Mouse (Mus musculus) limb, embryonic 12.5 days (tissue): ENCODE measurements around the gene Tars2. TPM values are rescaled to one million over a fixed set of nuclear protein-coding genes. Genes with fewer than 3 reads are reported as not detected.

Experiments used
- ATAC-seq: fragments of 200-750 bp; cut with Nextera tagmentation; 2 replicates; pipeline ENCODE4 v1.8.0; 2017; ENCODE audit warnings: low read depth, moderate TSS enrichment; ENCODE audit not compliant: insufficient number of reproducible peaks, insufficient read depth, low FRiP score, low TSS enrichment
- H3K27ac ChIP-seq: fragments of 300-500 bp; sonication (generic); 2 replicates; pipeline ENCODE4 v1.5.1; 2016; ENCODE audit warnings: mild to moderate bottlenecking, moderate library complexity
- H3K27me3 ChIP-seq: fragments of 300-500 bp; sonication (generic); 2 replicates; pipeline ENCODE4 v1.6.1; 2016; ENCODE audit warnings: mild to moderate bottlenecking, moderate library complexity
- H3K36me3 ChIP-seq: fragments of 300-500 bp; sonication (generic); 2 replicates; pipeline ENCODE4 v1.6.1; 2016; ENCODE audit warnings: mild to moderate bottlenecking, moderate library complexity
- H3K4me1 ChIP-seq: fragments of 300-500 bp; sonication (generic); replicated peaks from 2 replicates; pipeline ENCODE4 v1.6.1; 2016
- H3K4me2 ChIP-seq: fragments of 300-500 bp; sonication (generic); 2 replicates; pipeline ENCODE4 v1.6.1; 2016; ENCODE audit warnings: mild to moderate bottlenecking, moderate library complexity
- H3K4me3 ChIP-seq: fragments of 300-500 bp; sonication (generic); replicated peaks from 2 replicates; pipeline ENCODE4 v1.5.1; 2016; ENCODE audit warnings: mild to moderate bottlenecking
- H3K9ac ChIP-seq: fragments of 300-500 bp; sonication (generic); replicated peaks from 2 replicates; pipeline ENCODE4 v1.6.1; 2016; ENCODE audit warnings: mild to moderate bottlenecking, moderate library complexity
- H3K9me3 ChIP-seq: fragments of 300-500 bp; sonication (generic); 2 replicates; pipeline ENCODE4 v1.6.1; 2016; ENCODE audit warnings: mild to moderate bottlenecking, moderate library complexity
- WGBS: fragments of 180-500 bp; shearing (Covaris S2); methylation state at CpG from one replicate; pipeline ENCODE4 v1.1.7; 2016; 5-methylcytosine and 5-hydroxymethylcytosine counted together
- polyA plus RNA-seq: library from polyadenylated mRNA; unstranded; fragments of >200 nt; fragmentation: Nextera tagmentation; extraction: Ambion mirVana; gene quantifications from 2 replicates; pipeline ENCODE4 v1.2.1, GENCODE M21; 2016

The Tars2 gene
- polyA plus RNA-seq, 1 experiment from 2014 or later, result 60.5 TPM

DNA sequence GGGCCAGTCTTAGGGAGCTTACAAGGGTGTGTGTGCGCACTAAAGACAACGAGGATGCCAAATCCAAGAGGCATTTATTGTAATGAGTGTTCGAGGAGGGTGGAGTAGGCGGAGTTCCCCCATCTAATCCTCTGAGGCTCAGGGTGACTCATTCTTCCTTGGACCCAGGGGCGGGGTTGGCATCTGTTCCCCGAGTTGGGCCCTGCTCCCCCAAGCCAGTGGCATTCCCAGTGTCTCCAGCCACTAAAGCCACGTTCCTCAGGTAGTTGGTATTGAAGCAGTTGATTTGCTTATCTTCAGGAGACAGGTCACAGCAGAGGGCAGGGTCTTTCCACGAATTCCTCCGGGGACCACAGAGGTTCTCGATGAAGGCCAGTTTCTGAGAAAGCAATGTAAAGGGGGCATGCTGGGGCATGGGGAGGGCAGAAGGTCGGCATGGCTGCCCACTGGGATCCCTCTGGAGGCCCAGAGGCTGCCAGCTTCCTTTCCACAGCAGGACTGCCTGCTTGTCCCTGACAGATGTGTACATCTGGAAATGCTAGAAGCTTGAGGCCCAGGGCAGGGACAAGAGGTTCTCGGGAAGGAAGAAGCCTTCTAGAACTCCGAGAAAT, 25.8 kb downstream of the Tars2 start:
- Histone ChIP-seq H3K4me3 (no peak overlapping the region), H3K9ac (no peak overlapping the region), H3K27me3 (no peaks in the 10 kb centered on the region), H3K4me1 (no peaks in the 10 kb centered on the region), H3K4me2 (no peak overlapping the region), H3K27ac (no peak overlapping the region), H3K36me3 (peaks cover 52% of the 10 kb centered on the region), H3K9me3 (no peaks in the 10 kb centered on the region)
- ATAC-seq, result no peak
- 79% methylated on average over 13 of the region's 13 CpGs for WGBS

DNA sequence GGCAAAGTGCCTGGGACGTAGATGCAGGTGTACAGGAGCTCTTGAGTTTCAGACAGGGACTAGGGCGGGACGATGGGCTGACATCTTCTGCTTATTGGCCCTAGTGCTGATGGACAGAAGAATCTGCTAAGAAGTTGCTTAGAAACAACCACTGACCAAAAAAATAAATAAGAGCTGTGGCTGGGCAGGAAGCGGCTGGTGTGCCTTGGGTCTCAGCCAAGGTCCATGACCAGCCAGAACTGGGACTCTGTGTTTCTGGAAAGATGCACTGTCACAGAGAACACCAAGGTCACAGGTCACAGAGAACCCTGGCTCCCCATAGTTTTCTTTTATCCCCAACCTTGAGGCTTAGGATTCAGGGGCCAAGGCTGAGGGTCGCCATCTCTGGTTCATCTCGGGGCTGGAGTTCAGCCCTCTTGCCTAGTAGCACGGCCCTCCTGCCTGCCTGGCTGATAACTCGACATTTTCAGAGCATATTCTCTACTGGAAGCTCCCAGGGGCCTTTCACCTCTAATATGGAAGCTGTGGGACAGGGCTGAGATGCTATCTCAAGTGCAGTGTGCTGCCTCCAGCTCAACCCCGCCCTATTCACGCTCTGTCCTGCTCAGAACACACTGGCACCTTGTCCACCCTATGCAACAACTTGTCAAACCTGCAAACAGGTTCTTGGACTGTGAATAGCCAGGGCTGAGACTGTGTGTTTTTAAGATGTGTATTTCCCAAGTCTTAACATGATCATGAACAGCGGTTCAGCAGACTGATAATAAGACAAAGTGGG, 27.1 kb downstream of the Tars2 start:
- Histone ChIP-seq H3K4me1 (no peaks in the 10 kb centered on the region), H3K4me2 (no peak overlapping the region), H3K4me3 (no peak overlapping the region), H3K27ac (no peak overlapping the region), H3K9ac (no peak overlapping the region), H3K27me3 (no peaks in the 10 kb centered on the region), H3K9me3 (no peaks in the 10 kb centered on the region), H3K36me3 (peaks cover 44% of the 10 kb centered on the region)
- 88% methylated on average over 11 of the region's 11 CpGs for WGBS
- no peak for ATAC-seq

DNA sequence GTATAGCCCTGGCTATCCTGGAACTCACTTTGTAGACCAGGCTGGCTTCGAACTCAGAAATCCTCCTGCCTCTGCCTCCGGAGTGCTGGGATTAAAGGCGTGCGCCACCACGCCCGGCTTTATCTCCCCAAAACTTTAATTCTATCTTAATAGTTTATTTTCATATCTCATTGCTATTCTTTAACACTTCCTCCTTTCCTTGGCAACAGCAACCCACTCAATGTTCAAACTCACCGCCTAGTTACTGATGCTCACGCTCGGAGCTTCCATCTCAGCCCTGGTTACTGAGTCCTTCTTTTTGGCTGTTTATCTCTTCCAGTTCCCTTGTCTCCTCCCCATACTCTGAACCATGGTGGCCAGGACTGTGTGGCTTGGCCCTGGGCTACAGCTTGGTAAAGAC, 27.7 kb downstream of the Tars2 start:
- Histone ChIP-seq H3K36me3 (peaks cover 41% of the 10 kb centered on the region), H3K27ac (no peak overlapping the region), H3K4me3 (no peak overlapping the region), H3K4me1 (no peaks in the 10 kb centered on the region), H3K4me2 (no peak overlapping the region), H3K27me3 (no peaks in the 10 kb centered on the region), H3K9ac (no peak overlapping the region), H3K9me3 (no peaks in the 10 kb centered on the region)
- 96% methylated on average over 9 of the region's 9 CpGs for WGBS
- ATAC-seq, result no peak

DNA sequence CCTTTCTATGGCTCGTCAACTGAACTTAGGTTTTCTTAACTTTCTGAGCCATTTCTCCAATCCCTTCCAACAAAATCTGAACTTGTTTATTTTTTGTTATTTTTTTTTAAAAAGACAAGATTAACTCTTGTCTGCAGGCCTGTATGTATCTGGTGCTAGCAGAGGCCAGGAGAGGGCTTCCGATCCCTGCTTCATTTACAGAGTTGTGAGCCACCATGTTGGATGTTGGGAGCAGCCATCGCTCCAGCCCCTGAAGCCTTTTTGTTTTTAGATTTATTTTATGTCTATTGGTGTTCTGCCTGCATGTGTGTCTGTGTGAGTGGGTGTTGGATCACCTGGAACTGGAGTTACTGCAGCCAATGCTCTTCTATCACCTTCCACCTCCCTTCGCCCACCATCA, 28.2 kb downstream of the Tars2 start:
- H3K36me3 ChIP-seq, result peaks cover 36% of the 10 kb centered on the region
- 83% methylated on average over 4 of the region's 4 CpGs for whole genome bisulfite sequencing
- no peaks in the 10 kb centered on the region for H3K27me3 ChIP-seq
- H3K4me2 ChIP-seq, result no peak overlapping the region
- no peak overlapping the region for H3K27ac ChIP-seq
- no peak overlapping the region for H3K9ac ChIP-seq
- no peaks in the 10 kb centered on the region for H3K9me3 ChIP-seq
- no peaks in the 10 kb centered on the region for H3K4me1 ChIP-seq
- no peak for ATAC-seq
- no peak overlapping the region for H3K4me3 ChIP-seq

DNA sequence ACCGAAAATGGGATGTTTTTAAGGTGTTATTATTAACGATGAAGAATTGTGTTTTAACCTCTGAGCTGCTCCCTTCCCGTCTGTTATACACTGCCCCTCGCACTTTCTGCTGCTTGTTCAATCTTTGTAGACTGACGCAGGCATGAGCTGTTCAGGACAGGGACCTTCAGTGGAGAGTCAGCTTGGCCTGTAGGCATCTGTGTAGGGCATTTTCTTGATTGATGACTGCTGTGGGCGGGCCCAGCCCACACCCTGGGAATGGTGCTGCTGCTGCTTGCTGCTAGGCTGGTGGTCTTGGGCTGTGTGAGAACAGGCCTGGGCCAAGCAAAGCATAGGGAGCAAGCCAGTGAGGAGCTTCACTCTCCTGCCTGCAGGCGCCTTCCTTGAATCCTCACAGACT, 29.6 kb downstream of the Tars2 start:
- Histone ChIP-seq H3K4me3 (no peak overlapping the region), H3K36me3 (peaks cover 23% of the 10 kb centered on the region; the same call in 1 of the 2 replicates), H3K9me3 (no peaks in the 10 kb centered on the region), H3K4me1 (no peaks in the 10 kb centered on the region), H3K27ac (no peak overlapping the region), H3K9ac (no peak overlapping the region), H3K27me3 (no peaks in the 10 kb centered on the region), H3K4me2 (no peak overlapping the region)
- no peak for ATAC-seq
- 74% methylated on average over 7 of the region's 7 CpGs for WGBS

DNA sequence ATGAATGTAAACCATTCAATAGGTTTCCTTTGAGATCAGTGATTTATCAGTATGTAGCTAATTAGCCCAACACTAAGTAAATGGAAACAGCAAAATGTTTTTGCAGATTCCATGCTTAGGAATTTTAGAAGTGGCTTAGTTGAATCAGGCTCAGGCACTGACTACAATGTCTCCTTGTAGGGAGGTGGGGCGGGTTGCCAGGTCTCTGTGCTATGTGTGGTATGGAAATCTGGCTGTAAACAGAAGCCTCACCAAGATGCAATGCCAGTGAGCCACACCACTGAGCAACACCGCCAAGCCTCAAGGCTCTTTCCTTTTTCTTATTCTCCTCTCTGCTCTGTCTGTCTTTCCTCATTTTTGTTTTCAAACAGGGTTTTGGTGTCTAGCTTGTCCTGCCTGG, 31.1 kb downstream of the Tars2 start:
- WGBS, result 83% methylated on average over 2 of the region's 2 CpGs
- Histone ChIP-seq H3K36me3 (peaks cover 9% of the 10 kb centered on the region; the same call in 1 of the 2 replicates), H3K4me2 (no peak overlapping the region), H3K27me3 (no peaks in the 10 kb centered on the region), H3K9ac (no peak overlapping the region), H3K9me3 (no peaks in the 10 kb centered on the region), H3K27ac (no peak overlapping the region), H3K4me3 (no peak overlapping the region), H3K4me1 (no peaks in the 10 kb centered on the region)
- no peak for ATAC-seq

DNA sequence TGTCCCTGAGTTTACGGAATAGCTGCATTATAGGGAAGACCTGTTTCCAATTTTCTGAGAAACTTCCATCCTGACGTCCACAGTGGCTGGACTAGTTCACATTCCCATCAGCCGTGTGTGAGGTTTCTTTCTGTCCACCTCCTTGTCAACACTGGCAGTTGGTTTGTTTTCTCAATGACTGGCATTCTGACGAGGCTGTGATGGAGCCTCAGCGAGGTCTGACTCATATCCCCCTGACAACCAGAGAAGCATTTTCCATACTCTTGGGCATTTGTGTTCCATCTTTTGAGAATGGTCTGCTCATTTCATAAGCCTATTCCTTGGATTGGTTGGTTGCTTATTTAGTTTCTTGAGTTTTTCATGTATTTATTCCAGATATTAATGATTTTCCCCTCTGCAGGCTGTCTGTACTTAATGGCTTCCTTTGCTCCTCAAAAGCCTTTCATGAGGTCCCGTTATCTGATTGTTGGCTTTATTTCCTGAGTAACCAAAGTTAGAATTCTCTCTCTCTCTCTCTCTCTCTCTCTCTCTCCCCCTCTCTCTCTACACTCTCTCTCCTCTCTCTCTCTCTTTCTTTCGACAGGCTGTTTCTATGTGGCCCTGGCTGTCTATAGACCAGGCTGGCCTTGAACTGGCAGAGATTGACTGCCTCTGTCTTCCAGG, 33.2 kb downstream of the Tars2 start:
- Histone ChIP-seq H3K4me3 (no peak overlapping the region), H3K27me3 (no peaks in the 10 kb centered on the region), H3K27ac (no peak overlapping the region), H3K36me3 (no peaks in the 10 kb centered on the region), H3K9ac (no peak overlapping the region), H3K4me1 (no peaks in the 10 kb centered on the region), H3K9me3 (no peaks in the 10 kb centered on the region), H3K4me2 (no peak overlapping the region)
- 66% methylated on average over 7 of the region's 7 CpGs for WGBS
- no peak for ATAC-seq

DNA sequence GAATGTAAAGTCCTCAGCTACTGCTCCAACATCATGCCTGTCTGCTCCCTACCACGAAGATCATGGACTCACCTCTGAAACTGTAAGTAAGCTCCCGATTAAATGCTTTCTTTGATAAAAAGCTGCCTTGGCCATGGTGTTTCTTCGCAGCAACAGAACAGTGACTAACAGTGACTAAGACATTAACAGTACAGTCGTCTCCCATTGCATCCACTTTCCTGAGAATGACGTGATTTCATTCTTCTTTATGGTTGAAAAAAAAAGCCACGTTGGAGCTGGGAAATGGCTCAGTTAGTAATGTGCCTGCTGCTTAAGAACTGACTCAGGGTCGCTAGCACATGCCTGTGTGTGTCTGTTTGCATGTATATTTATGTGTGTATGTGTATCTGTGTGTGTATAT, 34.1 kb downstream of the Tars2 start:
- H3K27ac ChIP-seq, result no peak overlapping the region
- no peak overlapping the region for H3K4me2 ChIP-seq
- WGBS, result 83% methylated on average over 7 of the region's 7 CpGs
- H3K4me1 ChIP-seq, result no peaks in the 10 kb centered on the region
- H3K36me3 ChIP-seq, result no peaks in the 10 kb centered on the region
- H3K9ac ChIP-seq, result no peak overlapping the region
- H3K27me3 ChIP-seq, result no peaks in the 10 kb centered on the region
- no peak for ATAC-seq
- no peak overlapping the region for H3K4me3 ChIP-seq
- no peaks in the 10 kb centered on the region for H3K9me3 ChIP-seq

DNA sequence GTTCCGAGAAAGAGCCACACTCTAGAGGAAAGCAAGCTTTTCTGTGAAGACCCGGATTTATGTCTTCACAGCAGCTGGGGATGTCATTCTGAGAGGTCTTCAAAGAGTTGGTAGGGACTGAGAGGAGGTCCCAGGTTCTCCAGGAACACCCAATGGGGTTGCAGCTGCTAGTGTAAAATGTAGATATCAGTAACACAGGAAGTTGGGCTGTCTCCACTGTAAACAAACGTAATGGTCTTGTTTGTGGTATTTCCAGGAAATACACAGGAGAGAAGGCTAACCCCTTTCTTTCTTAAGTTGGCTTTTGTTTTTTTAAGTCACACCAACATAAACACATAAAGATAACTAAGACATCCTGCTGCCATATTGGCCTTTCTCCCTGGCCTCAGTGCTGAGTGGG, 37.6 kb downstream of the Tars2 start:
- no peaks in the 10 kb centered on the region for H3K27me3 ChIP-seq
- WGBS, result 71% methylated on average over 3 of the region's 3 CpGs
- H3K36me3 ChIP-seq, result no peaks in the 10 kb centered on the region
- H3K27ac ChIP-seq, result no peak overlapping the region
- H3K4me1 ChIP-seq, result no peaks in the 10 kb centered on the region
- H3K4me3 ChIP-seq, result no peak overlapping the region
- no peak overlapping the region for H3K4me2 ChIP-seq
- ATAC-seq, result no peak
- H3K9me3 ChIP-seq, result no peaks in the 10 kb centered on the region
- no peak overlapping the region for H3K9ac ChIP-seq

DNA sequence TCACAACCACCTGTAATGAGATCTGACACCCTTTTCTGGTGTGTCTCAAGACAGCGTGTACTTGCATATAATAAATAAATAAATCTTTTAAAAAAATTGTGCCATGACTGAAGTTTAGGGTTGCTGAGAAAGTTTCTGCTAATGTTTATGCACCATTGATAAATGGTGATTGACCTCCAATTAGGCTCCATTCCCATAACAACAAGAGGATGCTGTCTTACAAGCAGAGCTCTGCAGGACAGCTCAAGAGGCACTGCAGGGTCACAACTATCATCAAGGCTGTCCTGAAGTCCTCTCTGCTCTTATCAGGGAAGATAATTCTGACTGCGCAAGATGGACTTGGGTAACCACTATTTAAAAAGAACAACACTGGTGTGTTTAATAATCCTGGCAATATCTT, 41.9 kb downstream of the Tars2 start:
- 91% methylated on average over 2 of the region's 2 CpGs for WGBS
- no peak overlapping the region for H3K27ac ChIP-seq
- no peaks in the 10 kb centered on the region for H3K4me1 ChIP-seq
- no peaks in the 10 kb centered on the region for H3K36me3 ChIP-seq
- peaks cover 3% of the 10 kb centered on the region for H3K9me3 ChIP-seq
- H3K4me2 ChIP-seq, result no peak overlapping the region
- no peak for ATAC-seq
- no peak overlapping the region for H3K9ac ChIP-seq
- H3K27me3 ChIP-seq, result no peaks in the 10 kb centered on the region
- H3K4me3 ChIP-seq, result no peak overlapping the region

DNA sequence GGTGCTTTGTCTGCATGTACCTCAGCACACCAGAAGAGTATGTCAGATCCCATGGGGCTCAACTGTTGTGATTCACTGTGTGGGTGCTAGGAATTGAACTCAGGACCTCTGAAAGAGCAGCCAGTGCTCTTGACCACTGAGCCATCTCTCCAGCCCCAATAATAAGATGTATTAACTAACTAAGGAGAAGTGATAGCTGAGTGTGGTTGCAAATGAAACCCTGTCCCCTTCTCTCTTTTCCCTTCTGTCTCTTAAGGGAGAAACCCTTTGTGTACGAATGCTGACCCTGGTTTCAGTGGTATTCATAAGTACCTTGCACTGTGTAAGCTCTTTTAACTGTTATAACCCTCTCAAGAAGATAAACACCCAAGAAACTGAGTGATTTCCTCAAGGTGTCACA, 43.9 kb downstream of the Tars2 start:
- Histone ChIP-seq H3K4me2 (no peak overlapping the region), H3K4me1 (no peaks in the 10 kb centered on the region), H3K36me3 (0 out of 2 replicates have a peak, but pooled peaks cover 4% of the 10 kb centered on the region), H3K4me3 (no peak overlapping the region), H3K9ac (no peak overlapping the region), H3K9me3 (peaks cover 10% of the 10 kb centered on the region), H3K27me3 (no peaks in the 10 kb centered on the region), H3K27ac (no peak overlapping the region)
- WGBS, result 70% methylated on average over 1 of the region's 1 CpGs
- no peak for ATAC-seq
